Mouse (Mus musculus) small intestine, adult 2 months (tissue): ENCODE data around the gene Ush2a. TPM values are rescaled to one million over a fixed set of nuclear protein-coding genes. Genes with fewer than 3 reads are reported as not detected.

Experiments used
- H3K27ac ChIP-seq: fragments of 200-500 bp; 2 replicates; pipeline ENCODE4 v1.5.1; 2012; ENCODE audit warnings: low read depth, low read length, control low read depth, inconsistent platforms; ENCODE audit not compliant: insufficient read depth
- H3K27me3 ChIP-seq: fragments of 200-500 bp; 2 replicates; pipeline ENCODE4 v1.6.1; 2012; ENCODE audit warnings: mild to moderate bottlenecking, moderate library complexity, low read length, inconsistent platforms; ENCODE audit not compliant: control insufficient read depth, insufficient read depth
- H3K36me3 ChIP-seq: fragments of 200-500 bp; 2 replicates; pipeline ENCODE4 v1.6.1; 2012; ENCODE audit warnings: mild to moderate bottlenecking, low read length, control low read depth, inconsistent platforms; ENCODE audit not compliant: control insufficient read depth, insufficient read depth
- H3K4me1 ChIP-seq: fragments of 200-500 bp; 2 replicates; pipeline ENCODE4 v1.6.1; 2012; ENCODE audit warnings: low read length, inconsistent platforms, mixed read lengths; ENCODE audit not compliant: control insufficient read depth, insufficient read depth, insufficient read length
- H3K4me3 ChIP-seq: fragments of 200-500 bp; 2 replicates; pipeline ENCODE4 v1.5.1; 2012; ENCODE audit warnings: low read depth, mild to moderate bottlenecking, control low read depth, inconsistent platforms, low read length, moderate library complexity
- CTCF ChIP-seq: fragments of 200-500 bp; IDR thresholded peaks from 2 replicates; pipeline ENCODE4 v1.5.1; 2012; ENCODE audit warnings: low read depth, mild to moderate bottlenecking, control low read depth, inconsistent platforms, low read length, moderate library complexity, mixed read lengths; ENCODE audit not compliant: insufficient replicate concordance, insufficient read length; ENCODE audit errors: extremely low read depth
- POLR2A ChIP-seq: fragments of 200-500 bp; IDR thresholded peaks from 2 replicates; pipeline ENCODE4 v1.6.1; 2012; ENCODE audit warnings: low read depth, mild to moderate bottlenecking, control low read depth, inconsistent platforms, low read length, moderate library complexity
- WGBS: fragments of 180-500 bp; shearing (Covaris S2); methylation state at CpG from one replicate; pipeline ENCODE4 v1.1.7; 2018; 5-methylcytosine and 5-hydroxymethylcytosine counted together
- polyA plus RNA-seq: library from polyadenylated mRNA; depleted of rRNA; stranded (reverse); fragments of >200 nt; gene quantifications from 2 replicates; pipeline ENCODE4 v1.2.3, GENCODE M21; 2012

Gene Ush2a
- polyA plus RNA-seq, 1 experiment: not detected

GRCm38 (mm10) chr1:188504958-188505357 is 243.1 kb downstream of the Ush2a start:
- Histone ChIP-seq H3K27ac (no peak overlapping the region), H3K36me3 (no peaks in the 10 kb centered on the region), H3K27me3 (no peaks in the 10 kb centered on the region), H3K4me1 (no peaks in the 10 kb centered on the region), H3K4me3 (no peak overlapping the region)
- TF ChIP-seq CTCF (no peak), POLR2A (no peak)
- WGBS: 82% methylated on average over 5 of the region's 5 CpGs

- no peaks in the 10 kb centered on the region for H3K36me3 ChIP-seq
Observed at GRCm38 (mm10) chr1:188518792-188519191, 257.0 kb downstream of the Ush2a start.

GRCm38 (mm10) chr1:188527451-188527850 is 265.6 kb downstream of the Ush2a start:
- Histone ChIP-seq H3K27me3 (no peaks in the 10 kb centered on the region), H3K4me3 (no peak overlapping the region), H3K27ac (no peak overlapping the region), H3K36me3 (no peaks in the 10 kb centered on the region), H3K4me1 (no peaks in the 10 kb centered on the region)
- TF ChIP-seq POLR2A: no peak
- TF ChIP-seq CTCF: no peak
- 65% methylated on average over 3 of the region's 3 CpGs for WGBS

More at GRCm38 (mm10) chr1:188518792-188519191, 257.0 kb downstream of the Ush2a start:
- Histone ChIP-seq H3K27ac (no peak overlapping the region), H3K27me3 (no peaks in the 10 kb centered on the region), H3K4me1 (no peaks in the 10 kb centered on the region), H3K4me3 (no peak overlapping the region)
- WGBS: 84% methylated on average over 8 of the region's 8 CpGs
- TF ChIP-seq POLR2A (no peak), CTCF (no peak)

GRCm38 (mm10) chr1:188529606-188530131 is 267.8 kb downstream of the Ush2a start:
- WGBS: 94% methylated on average over 6 of the region's 6 CpGs
- Histone ChIP-seq H3K27me3 (no peaks in the 10 kb centered on the region), H3K4me1 (no peaks in the 10 kb centered on the region), H3K36me3 (no peaks in the 10 kb centered on the region), H3K4me3 (no peak overlapping the region), H3K27ac (no peak overlapping the region)
- no peak for TF ChIP-seq CTCF
- TF ChIP-seq POLR2A: no peak

- no peaks in the 10 kb centered on the region for H3K27me3 ChIP-seq
- H3K27ac ChIP-seq: no peak overlapping the region
- whole genome bisulfite sequencing: 69% methylated on average over 1 of the region's 1 CpGs
- H3K36me3 ChIP-seq: no peaks in the 10 kb centered on the region
- no peak overlapping the region for H3K4me3 ChIP-seq
- TF ChIP-seq POLR2A: no peak
- no peak for TF ChIP-seq CTCF
- no peaks in the 10 kb centered on the region for H3K4me1 ChIP-seq
Observed at GRCm38 (mm10) chr1:188537021-188537420, 275.2 kb downstream of the Ush2a start.

GRCm38 (mm10) chr1:188539621-188540020 is 277.8 kb downstream of the Ush2a start:
- no peaks in the 10 kb centered on the region for H3K36me3 ChIP-seq
- WGBS: 90% methylated on average over 5 of the region's 5 CpGs
- H3K4me1 ChIP-seq: no peaks in the 10 kb centered on the region
- H3K27me3 ChIP-seq: no peaks in the 10 kb centered on the region
- H3K27ac ChIP-seq: no peak overlapping the region
- no peak for TF ChIP-seq CTCF
- TF ChIP-seq POLR2A: no peak
- no peak overlapping the region for H3K4me3 ChIP-seq

GRCm38 (mm10) chr1:188541492-188541891 is 279.7 kb downstream of the Ush2a start:
- 92% methylated on average over 3 of the region's 3 CpGs for WGBS
- Histone ChIP-seq H3K4me1 (no peaks in the 10 kb centered on the region), H3K27ac (no peak overlapping the region), H3K27me3 (no peaks in the 10 kb centered on the region), H3K4me3 (no peak overlapping the region), H3K36me3 (no peaks in the 10 kb centered on the region)
- TF ChIP-seq CTCF (no peak), POLR2A (no peak)

- no peak overlapping the region for H3K4me3 ChIP-seq
- TF ChIP-seq CTCF (no peak), POLR2A (no peak)
- 8% methylated on average over 1 of the region's 1 CpGs for WGBS
- no peaks in the 10 kb centered on the region; the same call in 1 of the 2 replicates for H3K27me3 ChIP-seq
- H3K36me3 ChIP-seq: no peaks in the 10 kb centered on the region
- no peaks in the 10 kb centered on the region for H3K4me1 ChIP-seq
- no peak overlapping the region for H3K27ac ChIP-seq
Observed at GRCm38 (mm10) chr1:188543364-188543763, 281.5 kb downstream of the Ush2a start.
